Mouse (Mus musculus) heart, postnatal 4 days (tissue): ENCODE measurements around the gene Vnn1. TPM values are rescaled to one million over a fixed set of nuclear protein-coding genes. Genes with fewer than 3 reads are reported as not detected.

Experiments
- DNase-seq: peaks from one replicate; pipeline ENCODE4 v3.0.0; 2021
- total RNA-seq, 2 experiments: library from RNA; stranded (reverse); gene quantifications; 2 replicates each; pipeline ENCODE4 v1.2.3; 2021

The Vnn1 gene
- 1 to 10 TPM; 3.0 to 3.8 TPM for total RNA-seq

- DNase-seq = no peak
These were observed at the start of gene Vnn1 for GRCm38 (mm10) chr10:23894601-23895349. Gene Vnn1 (plus strand): TSS chr10:23894688.

- DNase-seq = no peak
These were observed 43.1 kb upstream of the Vnn1 start, which contains the start of gene Vnn3 for GRCm38 (mm10) chr10:23851228-23851912. Gene Vnn3 (plus strand): TSS chr10:23851462.

DNA sequence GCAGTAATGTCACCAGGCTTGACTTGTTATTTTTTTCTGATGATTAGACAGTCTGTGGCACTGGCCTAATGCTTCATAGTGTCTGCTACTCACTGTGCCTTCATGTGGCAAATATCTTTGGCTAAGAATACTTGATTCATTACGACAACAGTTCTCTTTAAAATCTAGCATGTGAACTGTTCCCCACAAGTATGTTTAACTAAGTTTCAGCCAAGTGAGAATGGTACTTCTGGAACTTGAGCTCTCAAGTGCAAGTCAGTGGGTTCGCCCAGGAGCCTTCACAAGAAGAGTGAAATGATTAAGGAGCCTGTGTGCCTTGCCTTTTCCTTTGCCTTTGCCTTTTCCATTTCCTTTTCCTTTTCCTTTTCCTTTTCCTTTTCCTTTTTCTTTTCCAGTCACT lies 42.4 kb upstream of the Vnn1 start:
- DNase-seq = no peak

GRCm38 (mm10) chr10:23864362-23865312 lies 29.9 kb upstream of the Vnn1 start:
- DNase-seq = no peak

DNA sequence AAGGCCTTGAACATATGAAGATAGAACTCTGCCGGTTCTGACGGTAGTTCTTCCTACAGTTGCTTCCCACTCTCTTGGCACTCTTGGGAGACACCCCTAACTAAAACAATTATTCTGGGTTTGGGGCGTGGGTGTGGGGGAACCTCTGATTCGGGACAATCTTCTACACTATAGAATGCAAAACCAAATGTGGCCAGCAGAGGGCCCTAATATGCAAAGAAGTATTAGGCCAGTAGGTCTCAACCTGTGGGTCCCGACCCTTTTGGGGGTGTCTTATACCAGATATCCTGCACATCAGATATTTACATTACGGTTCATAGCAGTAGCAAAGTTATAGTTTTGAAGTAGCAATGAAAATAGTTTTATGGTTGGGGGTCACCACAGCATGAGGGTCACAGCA lies 13.8 kb upstream of the Vnn1 start:
- DNase-seq = peak; percentile 21

- no peak for DNase-seq
These were observed 9.6 kb upstream of the Vnn1 start for GRCm38 (mm10) chr10:23884910-23885309.

DNA sequence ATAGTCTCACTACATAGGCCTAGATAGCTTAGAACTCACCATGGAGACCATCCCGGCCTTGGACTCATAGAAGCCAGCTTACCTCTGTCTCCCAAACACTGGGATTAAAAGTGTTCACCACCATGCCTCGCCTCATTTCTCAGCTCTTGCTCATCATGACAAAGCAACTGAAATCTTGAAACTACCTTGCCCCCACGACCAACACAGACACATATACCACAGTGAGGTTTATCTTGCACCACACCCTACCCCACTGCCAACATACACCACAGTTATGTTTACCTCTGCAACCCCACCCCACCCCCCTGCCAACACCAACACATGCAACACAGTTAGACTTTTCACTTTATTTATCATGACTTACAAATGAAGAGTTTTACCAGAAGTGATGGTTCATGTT lies 8.4 kb upstream of the Vnn1 start:
- no peak for DNase-seq

GRCm38 (mm10) chr10:23892987-23893386 lies 1.5 kb upstream of the Vnn1 start:
- no peak for DNase-seq

GRCm38 (mm10) chr10:23895376-23895775 lies 888 bp downstream of the Vnn1 start:
- no peak for DNase-seq

- DNase-seq = no peak
These were observed 6.6 kb downstream of the Vnn1 start for GRCm38 (mm10) chr10:23901119-23901518.

DNA sequence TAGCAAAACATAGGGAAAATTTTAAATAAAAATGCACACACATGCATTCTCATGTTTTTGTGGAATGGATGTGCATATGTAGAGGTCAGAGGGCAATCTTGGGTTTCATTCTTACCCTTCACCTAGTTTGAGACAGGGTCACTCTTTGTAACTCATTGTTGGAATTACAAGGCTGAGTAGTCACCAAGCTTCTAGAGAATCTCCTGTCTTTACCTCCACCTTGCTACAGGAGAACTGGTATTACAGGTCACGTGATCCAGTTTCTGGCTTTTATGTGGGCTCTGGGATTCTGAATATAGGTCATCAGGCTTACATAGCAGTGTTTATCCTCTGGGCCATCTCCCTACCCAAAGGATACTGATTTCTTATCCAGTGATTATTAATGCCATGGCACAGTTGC lies 11.2 kb downstream of the Vnn1 start:
- DNase-seq = no peak

DNA sequence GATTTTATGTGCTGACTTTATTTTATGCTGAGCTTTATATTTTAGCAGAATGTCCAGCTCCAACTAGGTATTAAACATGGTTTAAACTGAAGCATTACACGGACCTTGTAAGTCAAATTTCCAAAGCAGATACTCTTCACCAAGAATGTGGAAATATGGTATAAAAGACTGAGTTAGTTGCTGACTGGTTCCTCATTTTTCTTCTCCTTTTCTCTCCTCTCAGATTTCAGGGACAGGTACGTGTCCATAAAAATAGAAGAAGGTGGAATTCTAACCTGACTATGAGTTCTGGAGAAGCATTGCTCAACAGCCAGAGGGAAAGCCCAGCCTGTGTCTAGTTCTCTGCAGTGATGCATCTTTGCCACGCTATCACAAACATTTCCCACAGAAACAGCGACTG lies 25.6 kb downstream of the Vnn1 start, which contains the start of gene Taar1:
TSS of gene Taar1 (plus strand) at position 301 of the 400 bp plus-strand sequence.
- DNase-seq = no peak

- no peak for DNase-seq
These were observed 28.0 kb downstream of the Vnn1 start for GRCm38 (mm10) chr10:23922468-23922867.

GRCm38 (mm10) chr10:23923941-23924340 lies 29.5 kb downstream of the Vnn1 start:
- no peak for DNase-seq

DNA sequence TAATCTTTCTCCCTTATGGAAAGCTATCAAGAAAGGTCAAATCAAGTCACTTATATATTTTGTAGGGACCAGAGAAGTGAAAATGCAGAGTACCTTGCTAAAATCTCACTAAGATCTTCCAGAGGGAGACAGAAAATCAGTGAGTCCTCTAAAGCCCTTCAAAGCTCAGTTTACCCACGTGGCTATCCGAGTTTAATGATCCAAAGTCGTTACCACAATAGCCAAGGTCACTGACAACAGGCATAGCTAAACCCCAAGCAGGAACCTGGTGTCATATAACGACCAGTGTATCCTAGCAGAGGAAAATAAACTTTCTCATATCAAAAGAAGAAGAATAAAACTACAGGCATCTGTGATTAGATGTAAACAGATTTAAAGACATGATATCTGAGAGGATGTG lies 43.1 kb downstream of the Vnn1 start:
- no peak for DNase-seq

DNA sequence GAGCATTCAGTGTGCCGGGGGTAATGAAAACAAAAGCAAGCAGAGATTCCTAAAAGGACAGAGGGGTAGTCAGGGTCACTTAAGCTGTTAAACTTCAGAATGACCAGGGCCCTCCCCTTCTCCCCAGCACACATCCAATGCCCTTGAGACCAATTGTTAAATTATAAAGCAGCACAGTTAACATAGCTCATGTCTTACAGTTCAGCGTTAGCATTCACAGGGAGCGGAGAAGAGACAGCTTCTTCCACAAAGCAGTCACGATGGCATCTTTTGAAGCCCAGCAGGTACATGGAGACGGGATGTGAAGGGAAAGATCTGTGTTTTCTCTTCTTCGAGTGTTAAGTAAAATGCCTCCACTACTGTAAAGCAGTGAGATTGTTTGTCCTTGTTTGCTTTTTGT lies 43.8 kb downstream of the Vnn1 start, which contains the start of gene Taar2:
TSS of gene Taar2 (plus strand) at position 261 of the 400 bp plus-strand sequence.
- DNase-seq = no peak

- no peak for DNase-seq
These were observed 48.0 kb downstream of the Vnn1 start for GRCm38 (mm10) chr10:23942465-23942864.

GRCm38 (mm10) chr10:23948026-23948425 lies 53.5 kb downstream of the Vnn1 start:
- DNase-seq = peak; percentile 11

- DNase-seq = no peak
These were observed 55.1 kb downstream of the Vnn1 start, which contains the start of gene Taar3 for GRCm38 (mm10) chr10:23949508-23950005. Gene Taar3 (plus strand): TSS chr10:23949558.

DNA sequence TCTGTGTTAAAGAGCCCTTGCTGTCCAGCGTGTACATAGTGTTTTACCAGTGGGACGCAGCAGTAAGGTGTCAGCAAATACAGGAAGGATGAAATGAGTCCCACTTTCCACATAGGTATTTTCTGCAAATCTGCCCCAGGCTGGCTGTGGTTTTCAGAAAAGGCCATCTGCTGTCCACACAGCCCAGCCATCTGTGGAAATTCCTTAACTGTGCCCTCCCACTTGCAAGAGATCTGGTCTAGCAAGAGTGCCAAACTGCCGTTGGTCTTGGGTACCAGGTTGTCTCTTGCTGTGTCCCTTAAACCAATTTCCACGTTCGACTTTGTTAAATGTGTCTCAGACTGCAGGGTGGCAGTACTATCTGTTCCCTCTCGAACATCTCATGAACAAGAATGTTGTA lies 57.2 kb downstream of the Vnn1 start:
- DNase-seq = no peak
